ENCODE assay signal across 9 mouse cellular contexts in genomic region chr1:158770756-158771155, GRCm38 (mm10).
"Had no signal": no experiment of that assay in that cellular context is flagged by ENCODE, and none has a peak within 500 bp of the region (broad histone marks: within the 10 kb centered on the region; RNA-seq: fewer than 3 reads in every experiment).

No protein-coding gene starts in this region.

- DNase-seq: kidney, adult 9 months; kidney, postnatal 14 days; left cerebral cortex, postnatal 4 days; liver, postnatal 0 days; right cerebral cortex, adult 18-20 months; right cerebral cortex, postnatal 14 days; right cerebral cortex, postnatal 4 days; thymus, adult 18-20 months; thymus, postnatal 36 days had no signal
